Mouse (Mus musculus) heart, embryonic 13.5 days (tissue): ENCODE results near the gene Dusp1. TPM values are rescaled to one million over a fixed set of nuclear protein-coding genes. Genes with fewer than 3 reads are reported as not detected.

Experiments
- ATAC-seq: fragments of 200-750 bp; cut with Nextera tagmentation; 2 replicates; pipeline ENCODE4 v1.8.0; 2017; ENCODE audit warnings: moderate TSS enrichment; ENCODE audit not compliant: insufficient number of reproducible peaks, low FRiP score, low TSS enrichment; ENCODE audit errors: extremely low read depth
- H3K27ac ChIP-seq: fragments of 300-500 bp; sonication (generic); replicated peaks from 2 replicates; pipeline ENCODE4 v1.5.1; 2015; ENCODE audit warnings: moderate library complexity, mild to moderate bottlenecking, inconsistent platforms
- H3K27me3 ChIP-seq: fragments of 300-500 bp; sonication (generic); replicated peaks from 2 replicates; pipeline ENCODE4 v1.6.1; 2015; ENCODE audit warnings: mild to moderate bottlenecking, inconsistent platforms
- H3K36me3 ChIP-seq: fragments of 300-500 bp; sonication (generic); 2 replicates; pipeline ENCODE4 v1.6.1; 2015; ENCODE audit warnings: mild to moderate bottlenecking, inconsistent platforms
- H3K4me1 ChIP-seq: fragments of 300-500 bp; sonication (generic); 2 replicates; pipeline ENCODE4 v1.6.1; 2015; ENCODE audit warnings: inconsistent platforms
- H3K4me2 ChIP-seq: fragments of 300-500 bp; sonication (generic); 2 replicates; pipeline ENCODE4 v1.6.1; 2015; ENCODE audit warnings: inconsistent platforms, mild to moderate bottlenecking, moderate library complexity
- H3K4me3 ChIP-seq: fragments of 300-500 bp; sonication (generic); 2 replicates; pipeline ENCODE4 v1.5.1; 2015; ENCODE audit warnings: moderate library complexity, mild to moderate bottlenecking, inconsistent platforms
- H3K9ac ChIP-seq: fragments of 300-500 bp; sonication (generic); 2 replicates; pipeline ENCODE4 v1.6.1; 2015; ENCODE audit warnings: inconsistent platforms, mild to moderate bottlenecking, moderate library complexity
- H3K9me3 ChIP-seq: fragments of 300-500 bp; sonication (generic); 2 replicates; pipeline ENCODE4 v1.6.1; 2016; ENCODE audit warnings: inconsistent platforms
- WGBS: fragments of 180-500 bp; shearing (Covaris S2); methylation state at CpG from one replicate; pipeline ENCODE4 v1.1.7; 2015; ENCODE audit warnings: mixed read lengths; 5-methylcytosine and 5-hydroxymethylcytosine counted together
- polyA plus RNA-seq: library from polyadenylated mRNA; unstranded; fragments of >200 nt; fragmentation: Nextera tagmentation; extraction: Ambion mirVana; gene quantifications from 2 replicates; pipeline ENCODE4 v1.2.1, GENCODE M21; 2015

The Dusp1 gene
- polyA plus RNA-seq, 1 experiment from 2014 or later: 32.8 TPM

GRCm38 (mm10) chr17:26476871-26477270 lies 85.1 kb downstream of the Dusp1 start:
- WGBS: 45% methylated on average over 6 of the region's 6 CpGs
- Histone ChIP-seq H3K27ac (0 out of 2 replicates have a peak overlapping the region, but pooled peaks have one; percentile 3), H3K9ac (no peak overlapping the region), H3K27me3 (no peaks in the 10 kb centered on the region), H3K36me3 (no peaks in the 10 kb centered on the region), H3K9me3 (no peaks in the 10 kb centered on the region), H3K4me2 (no peak overlapping the region), H3K4me1 (peaks cover 33% of the 10 kb centered on the region), H3K4me3 (no peak overlapping the region)
- ATAC-seq: no peak

- Histone ChIP-seq H3K27me3 (peaks cover 5% of the 10 kb centered on the region), H3K9ac (no peak overlapping the region), H3K9me3 (no peaks in the 10 kb centered on the region), H3K27ac (no peak overlapping the region), H3K4me2 (no peak overlapping the region), H3K4me1 (peaks cover 20% of the 10 kb centered on the region), H3K36me3 (no peaks in the 10 kb centered on the region), H3K4me3 (no peak overlapping the region)
- ATAC-seq: no peak
- 76% methylated on average over 13 of the region's 13 CpGs for WGBS
Observed at GRCm38 (mm10) chr17:26468102-26468894, 93.6 kb downstream of the Dusp1 start.

DNA sequence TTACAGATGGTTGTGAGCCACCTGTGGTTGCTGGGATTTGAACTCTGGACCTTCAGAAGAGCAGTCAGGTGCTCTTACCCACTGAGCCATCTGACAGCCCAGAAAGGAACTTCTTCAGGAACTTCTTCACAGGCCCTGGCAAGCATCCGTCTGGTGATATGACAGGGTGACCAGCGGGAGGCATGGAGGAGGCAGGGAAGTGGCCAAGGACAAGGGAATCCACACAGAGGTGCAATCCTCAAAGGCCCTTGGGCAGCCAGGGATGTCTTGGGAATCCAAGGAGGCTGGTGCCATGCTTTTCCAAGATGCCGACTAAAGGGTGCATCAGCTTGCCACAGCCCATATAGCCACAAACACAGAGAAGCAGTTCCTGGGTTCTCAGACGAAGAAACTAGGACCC lies 94.3 kb downstream of the Dusp1 start:
- no peak overlapping the region for H3K9ac ChIP-seq
- WGBS: 73% methylated on average over 4 of the region's 4 CpGs
- H3K36me3 ChIP-seq: no peaks in the 10 kb centered on the region
- ATAC-seq: no peak
- no peak overlapping the region for H3K27ac ChIP-seq
- peaks cover 27% of the 10 kb centered on the region for H3K4me1 ChIP-seq
- H3K9me3 ChIP-seq: no peaks in the 10 kb centered on the region
- H3K4me2 ChIP-seq: no peak overlapping the region
- peaks cover 5% of the 10 kb centered on the region for H3K27me3 ChIP-seq
- no peak overlapping the region for H3K4me3 ChIP-seq

DNA sequence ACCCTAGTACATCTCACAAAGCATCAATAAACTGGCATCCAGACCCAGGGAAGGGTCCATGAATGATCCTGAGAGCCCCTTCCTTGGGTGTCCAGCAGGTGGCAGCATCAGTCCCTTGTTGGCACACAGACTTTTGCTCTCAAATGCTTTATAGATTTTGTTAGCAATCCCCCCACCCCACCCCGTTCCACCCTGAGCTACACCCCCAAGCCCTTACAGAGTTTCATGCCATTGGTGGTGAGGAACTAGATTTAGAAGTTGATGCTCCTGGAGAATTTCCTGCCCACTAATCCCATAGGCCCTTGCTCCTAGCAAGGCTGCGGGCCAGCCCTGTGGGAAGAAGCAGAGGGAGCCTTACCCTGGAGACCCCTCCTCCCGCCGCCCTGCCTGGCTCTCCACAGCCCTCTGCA lies 95.2 kb downstream of the Dusp1 start:
- WGBS: 15% methylated on average over 4 of the region's 4 CpGs
- Histone ChIP-seq H3K27me3 (peaks cover 5% of the 10 kb centered on the region), H3K9ac (peak overlapping the region; percentile 71), H3K27ac (peak overlapping the region; percentile 48; the same call in 1 of the 2 replicates), H3K36me3 (no peaks in the 10 kb centered on the region), H3K4me2 (peak overlapping the region; percentile 45), H3K4me1 (peaks cover 28% of the 10 kb centered on the region), H3K4me3 (no peak overlapping the region), H3K9me3 (no peaks in the 10 kb centered on the region)
- no peak for ATAC-seq

DNA sequence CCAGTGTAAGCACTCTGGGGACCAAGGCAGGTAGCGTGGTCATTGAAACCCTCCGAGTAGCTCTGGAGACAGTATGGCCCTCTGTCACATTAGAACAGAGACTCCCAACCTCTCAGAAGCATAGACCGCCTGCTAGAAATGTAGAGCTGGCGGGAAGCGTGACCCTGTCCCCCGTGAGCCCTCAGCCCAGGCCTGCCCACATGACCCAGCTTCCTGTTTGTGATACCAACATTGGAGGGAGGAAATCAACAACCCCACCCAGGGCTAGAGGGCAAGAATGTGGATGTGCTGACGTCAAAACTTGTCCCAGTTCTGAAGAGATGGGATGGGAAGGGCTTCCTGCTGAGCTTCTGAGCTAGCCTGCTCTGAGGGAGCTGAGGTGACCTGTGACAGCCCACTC lies 97.0 kb downstream of the Dusp1 start:
- no peaks in the 10 kb centered on the region for H3K36me3 ChIP-seq
- H3K4me3 ChIP-seq: no peak overlapping the region
- H3K9ac ChIP-seq: 0 out of 2 replicates have a peak overlapping the region, but pooled peaks have one; percentile 5
- peaks cover 9% of the 10 kb centered on the region for H3K27me3 ChIP-seq
- no peak overlapping the region for H3K4me2 ChIP-seq
- H3K4me1 ChIP-seq: peaks cover 28% of the 10 kb centered on the region
- 0 out of 2 replicates have a peak, but pooled peaks have one; percentile 19 for ATAC-seq
- H3K9me3 ChIP-seq: no peaks in the 10 kb centered on the region
- peak overlapping the region; percentile 59 for H3K27ac ChIP-seq
- 61% methylated on average over 7 of the region's 7 CpGs for WGBS

DNA sequence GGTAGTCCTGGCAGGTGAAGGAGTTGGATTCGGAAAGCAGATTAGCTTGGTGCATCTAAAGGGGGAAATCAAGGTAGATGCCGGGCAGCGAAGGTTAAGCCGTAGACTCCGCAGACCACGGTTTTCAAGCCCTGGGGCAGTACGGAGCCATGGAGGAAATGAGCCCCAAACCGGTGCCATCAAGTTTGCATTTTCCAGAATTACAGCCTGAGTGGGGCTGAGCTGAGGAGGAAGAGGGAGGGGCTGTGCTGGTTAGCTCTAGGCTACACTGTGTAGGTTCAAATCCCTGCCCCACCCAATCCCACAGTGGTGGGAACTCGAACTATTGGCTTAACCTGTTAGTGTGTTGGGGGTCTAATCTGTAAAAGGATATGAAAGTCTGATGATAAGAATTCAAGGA lies 97.4 kb downstream of the Dusp1 start:
- peak overlapping the region; percentile 59 for H3K27ac ChIP-seq
- H3K27me3 ChIP-seq: peaks cover 13% of the 10 kb centered on the region
- WGBS: 78% methylated on average over 9 of the region's 9 CpGs
- H3K4me3 ChIP-seq: no peak overlapping the region
- no peak overlapping the region for H3K4me2 ChIP-seq
- 0 out of 2 replicates have a peak overlapping the region, but pooled peaks have one; percentile 11 for H3K9ac ChIP-seq
- H3K36me3 ChIP-seq: no peaks in the 10 kb centered on the region
- peaks cover 28% of the 10 kb centered on the region for H3K4me1 ChIP-seq
- no peak for ATAC-seq
- H3K9me3 ChIP-seq: no peaks in the 10 kb centered on the region

GRCm38 (mm10) chr17:26463984-26464383 lies 97.9 kb downstream of the Dusp1 start:
- Histone ChIP-seq H3K4me1 (peaks cover 28% of the 10 kb centered on the region), H3K4me3 (no peak overlapping the region)
- ATAC-seq: no peak

DNA sequence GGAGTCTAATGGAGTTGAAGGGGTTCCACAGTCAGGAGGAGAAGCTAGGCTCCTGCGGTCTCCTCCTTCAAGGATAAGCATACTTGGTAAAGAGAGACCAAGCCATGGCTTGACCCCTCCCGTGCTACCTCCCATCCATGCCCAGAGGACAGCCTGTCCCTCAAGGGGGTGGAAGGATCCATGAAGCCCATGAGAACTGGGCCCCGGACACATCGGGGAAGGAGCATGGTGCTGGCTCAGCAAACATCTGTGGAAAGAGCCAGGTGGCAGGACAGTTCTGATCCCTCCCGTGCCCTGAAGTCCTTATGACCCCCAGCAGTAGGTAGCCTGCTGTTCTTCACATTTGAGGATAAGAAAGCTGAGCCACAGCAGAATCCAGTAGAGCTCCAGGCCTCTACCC lies 98.5 kb downstream of the Dusp1 start:
- Histone ChIP-seq H3K36me3 (no peaks in the 10 kb centered on the region), H3K4me3 (no peak overlapping the region), H3K9ac (no peak overlapping the region), H3K4me2 (no peak overlapping the region), H3K9me3 (no peaks in the 10 kb centered on the region), H3K4me1 (peaks cover 28% of the 10 kb centered on the region), H3K27me3 (peaks cover 16% of the 10 kb centered on the region), H3K27ac (no peak overlapping the region)
- ATAC-seq: no peak
- 89% methylated on average over 5 of the region's 5 CpGs for WGBS

More at GRCm38 (mm10) chr17:26463984-26464383, 97.9 kb downstream of the Dusp1 start:
- Histone ChIP-seq H3K27ac (0 out of 2 replicates have a peak overlapping the region, but pooled peaks have one; percentile 59), H3K4me2 (no peak overlapping the region), H3K9ac (peak overlapping the region; percentile 11; the same call in 1 of the 2 replicates), H3K9me3 (no peaks in the 10 kb centered on the region), H3K36me3 (no peaks in the 10 kb centered on the region), H3K27me3 (peaks cover 16% of the 10 kb centered on the region)
- 27% methylated on average over 4 of the region's 4 CpGs for WGBS

GRCm38 (mm10) chr17:26462634-26463170 lies 99.2 kb downstream of the Dusp1 start:
- Histone ChIP-seq H3K4me1 (peaks cover 28% of the 10 kb centered on the region), H3K9ac (peak overlapping the region; percentile 42; the same call in 1 of the 2 replicates), H3K36me3 (no peaks in the 10 kb centered on the region), H3K9me3 (no peaks in the 10 kb centered on the region), H3K4me2 (peak overlapping the region; percentile 32; the same call in 1 of the 2 replicates), H3K27me3 (peaks cover 16% of the 10 kb centered on the region), H3K4me3 (no peak overlapping the region), H3K27ac (no peak overlapping the region)
- no peak for ATAC-seq
- WGBS: 21% methylated on average over 12 of the region's 12 CpGs

DNA sequence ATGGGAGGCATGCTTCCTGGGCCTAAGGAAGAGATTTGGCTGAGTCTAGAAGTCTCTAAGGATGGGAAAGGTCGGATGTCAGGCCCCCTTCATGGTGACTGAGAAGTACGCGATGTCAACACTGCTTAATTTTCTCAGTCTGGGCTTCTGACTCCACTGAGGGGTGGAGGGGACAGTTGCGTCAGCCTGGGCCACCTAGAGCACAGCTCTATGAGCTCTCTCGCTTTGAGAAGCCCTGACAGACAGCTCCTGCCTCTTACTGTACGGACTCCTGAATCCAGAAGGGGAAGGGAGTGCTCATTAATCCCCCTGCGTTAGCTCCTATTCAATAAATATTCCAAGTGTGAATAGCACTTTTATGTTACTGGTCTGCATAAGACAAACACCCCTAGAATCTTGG lies 103.9 kb downstream of the Dusp1 start:
- WGBS: 59% methylated on average over 7 of the region's 7 CpGs
- H3K4me1 ChIP-seq: peaks cover 6% of the 10 kb centered on the region
- no peak overlapping the region for H3K4me2 ChIP-seq
- H3K9ac ChIP-seq: no peak overlapping the region
- H3K27ac ChIP-seq: no peak overlapping the region
- peaks cover 11% of the 10 kb centered on the region; the same call in 1 of the 2 replicates for H3K27me3 ChIP-seq
- H3K36me3 ChIP-seq: no peaks in the 10 kb centered on the region
- no peaks in the 10 kb centered on the region for H3K9me3 ChIP-seq
- no peak for ATAC-seq
- no peak overlapping the region for H3K4me3 ChIP-seq

GRCm38 (mm10) chr17:26457506-26457905 lies 104.4 kb downstream of the Dusp1 start:
- Histone ChIP-seq H3K4me3 (no peak overlapping the region), H3K9me3 (no peaks in the 10 kb centered on the region), H3K27me3 (peaks cover 11% of the 10 kb centered on the region; the same call in 1 of the 2 replicates), H3K36me3 (no peaks in the 10 kb centered on the region), H3K4me2 (no peak overlapping the region), H3K4me1 (peaks cover under 1% of the 10 kb centered on the region; the same call in 1 of the 2 replicates), H3K27ac (no peak overlapping the region), H3K9ac (no peak overlapping the region)
- ATAC-seq: no peak
